Mouse (Mus musculus) heart, postnatal 0 days (tissue): Measurements from ENCODE around the gene Trpv4. TPM values are rescaled to one million over a fixed set of nuclear protein-coding genes. Genes with fewer than 3 reads are reported as not detected.

ENCODE experiments used
- ATAC-seq: fragments of 200-750 bp; cut with Nextera tagmentation; 2 replicates; pipeline ENCODE4 v1.8.0; 2017; ENCODE audit warnings: low read depth, moderate number of reproducible peaks, moderate library complexity; ENCODE audit not compliant: insufficient read depth
- DNase-seq: peaks from one replicate; pipeline ENCODE4 v3.0.0-alpha.2; 2016; ENCODE audit warnings: low spot score
- H3K27ac ChIP-seq: fragments of 300-500 bp; sonication (generic); 2 replicates; pipeline ENCODE4 v1.5.1; 2014; ENCODE audit warnings: low read depth, mild to moderate bottlenecking
- H3K27me3 ChIP-seq: fragments of 300-500 bp; sonication (generic); 2 replicates; pipeline ENCODE4 v1.6.1; 2014; ENCODE audit warnings: low read length, mixed read lengths; ENCODE audit not compliant: control insufficient read depth, insufficient read depth
- H3K36me3 ChIP-seq: fragments of 300-500 bp; sonication (generic); replicated peaks from 2 replicates; pipeline ENCODE4 v1.6.1; 2014; ENCODE audit warnings: low read length, mixed read lengths; ENCODE audit not compliant: control insufficient read depth, insufficient read depth
- H3K4me1 ChIP-seq: fragments of 300-500 bp; sonication (generic); 2 replicates; pipeline ENCODE4 v1.6.1; 2014; ENCODE audit warnings: antibody characterized with exemption; ENCODE audit not compliant: control insufficient read depth, insufficient read depth
- H3K4me2 ChIP-seq: fragments of 300-500 bp; sonication (generic); 2 replicates; pipeline ENCODE4 v1.6.1; 2014; ENCODE audit warnings: low read depth, mild to moderate bottlenecking, low read length, moderate library complexity
- H3K4me3 ChIP-seq: fragments of 300-500 bp; sonication (generic); 2 replicates; pipeline ENCODE4 v1.5.1; 2014; ENCODE audit warnings: low read depth, low read length
- H3K9ac ChIP-seq: fragments of 300-500 bp; sonication (generic); replicated peaks from 2 replicates; pipeline ENCODE4 v1.6.1; 2014; ENCODE audit warnings: low read depth, low read length, mixed read lengths
- H3K9me3 ChIP-seq: fragments of 300-500 bp; sonication (generic); replicated peaks from 2 replicates; pipeline ENCODE4 v1.6.1; 2016; ENCODE audit warnings: low read length; ENCODE audit not compliant: control insufficient read depth
- CTCF ChIP-seq: IDR thresholded peaks from 2 replicates; pipeline ENCODE4 v1.5.1; 2016; ENCODE audit warnings: antibody characterized with exemption, control low read depth, low read depth
- EP300 ChIP-seq: IDR thresholded peaks from 2 replicates; pipeline ENCODE4 v1.6.1; 2016; ENCODE audit warnings: antibody characterized with exemption, low read depth
- WGBS: fragments of 180-500 bp; shearing (Covaris S2); extraction: QIAGEN DNeasy Blood & Tissue Kit; methylation state at CpG from one replicate; pipeline ENCODE4 v1.1.7; 2014; 5-methylcytosine and 5-hydroxymethylcytosine counted together
- polyA plus RNA-seq: library from polyadenylated mRNA; unstranded; fragments of >200 nt; fragmentation: Nextera tagmentation; extraction: Ambion mirVana; gene quantifications from 2 replicates; pipeline ENCODE4 v1.2.1, GENCODE M21; 2015
- total RNA-seq: library from RNA; depleted of rRNA; stranded (reverse); fragments of >200 nt; gene quantifications from 2 replicates; pipeline ENCODE4 v1.2.3, GENCODE M21; 2014; ENCODE audit warnings: low replicate concordance

Trpv4 gene
- total and polyA plus RNA-seq, 2 experiments from 2014 or later = 0.87 to 2.3 TPM

DNA sequence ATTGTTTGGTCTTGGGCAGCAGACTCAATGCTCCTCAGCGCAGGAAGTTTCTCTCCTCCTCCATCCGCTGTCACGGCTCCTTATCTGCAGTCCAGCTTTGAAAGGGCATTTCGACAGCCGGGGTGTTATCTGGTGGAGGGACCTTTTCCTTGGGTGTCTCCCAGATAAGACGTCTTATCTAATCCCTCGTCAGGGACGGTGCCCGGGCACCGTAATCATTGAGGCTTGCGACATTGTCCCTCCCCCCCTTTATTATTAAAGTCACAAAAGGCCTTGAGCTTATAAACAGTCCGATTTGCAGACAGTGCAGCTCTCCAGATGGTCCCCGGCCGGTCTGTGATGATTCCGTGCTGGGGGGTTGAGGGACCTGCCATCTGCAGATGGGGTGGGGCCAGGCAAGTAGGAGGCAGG, 67.1 kb downstream of the Trpv4 start:
- Histone ChIP-seq H3K9ac (no peak overlapping the region), H3K4me1 (peaks cover 36% of the 10 kb centered on the region), H3K4me3 (no peak overlapping the region), H3K27me3 (peaks cover 8% of the 10 kb centered on the region; the same call in 1 of the 2 replicates), H3K36me3 (no peaks in the 10 kb centered on the region), H3K4me2 (no peak overlapping the region), H3K9me3 (no peaks in the 10 kb centered on the region), H3K27ac (no peak overlapping the region)
- 8% methylated on average over 15 of the region's 15 CpGs for WGBS
- DNase-seq (no peak), ATAC-seq (no peak)
- no peak for TF ChIP-seq CTCF
- no peak for TF ChIP-seq EP300

DNA sequence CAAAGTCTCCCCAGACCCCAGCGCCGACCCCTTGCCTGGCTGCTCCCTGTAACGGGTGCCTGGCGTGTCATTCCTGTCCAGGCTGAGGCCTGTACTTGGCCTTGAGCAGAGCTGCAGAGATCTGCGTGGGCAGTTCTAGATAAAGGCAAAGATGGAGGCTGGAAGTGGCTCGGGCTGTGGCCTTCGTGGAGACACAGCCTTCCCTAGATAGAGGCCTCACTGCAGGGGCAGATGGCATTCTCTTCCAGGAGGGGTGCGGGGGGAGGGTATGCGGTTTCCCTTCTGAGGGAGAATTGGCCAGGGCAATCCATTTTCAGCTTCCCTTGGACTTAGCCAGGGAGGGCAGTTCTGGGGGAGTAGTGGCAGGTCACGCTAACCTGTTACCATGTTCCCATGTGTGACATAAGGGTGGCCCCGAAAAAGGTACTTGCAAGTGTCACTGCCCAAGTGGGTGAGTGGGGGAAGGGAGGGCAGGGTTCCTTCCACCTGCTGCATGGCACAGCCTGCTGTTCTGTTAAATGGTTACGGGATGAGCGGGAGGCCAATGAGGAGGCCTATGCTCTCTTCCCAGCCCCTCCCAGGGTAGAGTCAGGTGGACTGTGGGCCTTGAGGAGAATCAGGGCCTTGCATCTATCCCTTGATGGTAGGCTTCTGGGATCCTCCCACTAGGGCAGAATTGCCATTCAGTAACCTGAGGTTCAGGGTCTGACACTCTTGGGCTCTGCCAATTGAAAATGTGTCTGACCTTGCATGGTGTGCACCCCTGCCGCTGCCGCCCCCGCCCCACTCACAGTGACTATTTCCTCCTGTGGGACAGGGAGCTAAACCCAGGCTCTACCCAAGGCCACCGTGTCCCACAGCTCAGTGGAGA, 67.9 kb downstream of the Trpv4 start:
- no peaks in the 10 kb centered on the region for H3K36me3 ChIP-seq
- H3K9me3 ChIP-seq = no peaks in the 10 kb centered on the region
- DNase-seq = no peak
- H3K27me3 ChIP-seq = peaks cover 8% of the 10 kb centered on the region; the same call in 1 of the 2 replicates
- TF ChIP-seq CTCF = no peak
- no peak for TF ChIP-seq EP300
- no peak for ATAC-seq
- WGBS = 68% methylated on average over 17 of the region's 17 CpGs
- H3K4me2 ChIP-seq = no peak overlapping the region
- H3K4me1 ChIP-seq = peaks cover 32% of the 10 kb centered on the region
- no peak overlapping the region for H3K4me3 ChIP-seq
- no peak overlapping the region for H3K9ac ChIP-seq
- H3K27ac ChIP-seq = no peak overlapping the region

GRCm38 (mm10) chr5:114589454-114589853, 68.8 kb downstream of the Trpv4 start:
- ATAC-seq (no peak), DNase-seq (no peak)
- Histone ChIP-seq H3K27me3 (peaks cover 14% of the 10 kb centered on the region; the same call in 1 of the 2 replicates), H3K9ac (no peak overlapping the region), H3K9me3 (no peaks in the 10 kb centered on the region), H3K4me2 (no peak overlapping the region), H3K4me1 (peaks cover 26% of the 10 kb centered on the region), H3K36me3 (no peaks in the 10 kb centered on the region), H3K27ac (no peak overlapping the region), H3K4me3 (no peak overlapping the region)
- TF ChIP-seq CTCF (no peak), EP300 (no peak)
- 56% methylated on average over 2 of the region's 2 CpGs for WGBS

GRCm38 (mm10) chr5:114589026-114589425, 69.2 kb downstream of the Trpv4 start:
- no peak for TF ChIP-seq EP300
- TF ChIP-seq CTCF = no peak
- H3K36me3 ChIP-seq = no peaks in the 10 kb centered on the region
- 66% methylated on average over 6 of the region's 6 CpGs for WGBS
- no peak overlapping the region for H3K9ac ChIP-seq
- no peak overlapping the region for H3K4me3 ChIP-seq
- no peaks in the 10 kb centered on the region for H3K9me3 ChIP-seq
- DNase-seq (no peak), ATAC-seq (no peak)
- H3K27ac ChIP-seq = no peak overlapping the region
- no peak overlapping the region for H3K4me2 ChIP-seq
- peaks cover 14% of the 10 kb centered on the region; the same call in 1 of the 2 replicates for H3K27me3 ChIP-seq
- peaks cover 22% of the 10 kb centered on the region for H3K4me1 ChIP-seq

DNA sequence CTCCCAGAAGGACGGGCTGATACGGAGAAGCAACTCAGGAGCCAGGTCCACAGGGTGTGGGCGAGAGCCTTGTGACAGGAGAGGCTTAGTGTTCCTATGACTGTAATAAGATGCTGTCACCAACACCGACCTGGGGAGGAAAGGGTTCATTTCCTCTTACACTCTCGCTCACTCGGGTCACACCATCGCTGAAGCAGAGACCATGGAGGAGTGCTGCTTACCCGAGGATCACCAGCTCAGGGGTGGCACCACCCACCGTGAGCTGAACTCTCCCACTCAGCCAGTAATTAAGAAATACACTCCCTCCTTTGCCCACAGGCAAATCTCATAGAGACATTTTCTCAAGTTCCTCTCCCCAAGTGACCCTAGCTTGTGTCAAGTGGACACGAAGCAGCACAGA, 69.8 kb downstream of the Trpv4 start:
- no peaks in the 10 kb centered on the region for H3K36me3 ChIP-seq
- H3K9ac ChIP-seq = no peak overlapping the region
- no peak for ATAC-seq
- H3K27ac ChIP-seq = no peak overlapping the region
- no peak for DNase-seq
- TF ChIP-seq CTCF (no peak), EP300 (no peak)
- 48% methylated on average over 10 of the region's 10 CpGs for WGBS
- H3K4me2 ChIP-seq = no peak overlapping the region
- no peak overlapping the region for H3K4me3 ChIP-seq
- H3K9me3 ChIP-seq = no peaks in the 10 kb centered on the region
- peaks cover 16% of the 10 kb centered on the region; the same call in 1 of the 2 replicates for H3K4me1 ChIP-seq
- H3K27me3 ChIP-seq = peaks cover 14% of the 10 kb centered on the region; the same call in 1 of the 2 replicates
